Mouse (Mus musculus): ENCODE data around the gene Ankrd9.

The Ankrd9 gene

DNA sequence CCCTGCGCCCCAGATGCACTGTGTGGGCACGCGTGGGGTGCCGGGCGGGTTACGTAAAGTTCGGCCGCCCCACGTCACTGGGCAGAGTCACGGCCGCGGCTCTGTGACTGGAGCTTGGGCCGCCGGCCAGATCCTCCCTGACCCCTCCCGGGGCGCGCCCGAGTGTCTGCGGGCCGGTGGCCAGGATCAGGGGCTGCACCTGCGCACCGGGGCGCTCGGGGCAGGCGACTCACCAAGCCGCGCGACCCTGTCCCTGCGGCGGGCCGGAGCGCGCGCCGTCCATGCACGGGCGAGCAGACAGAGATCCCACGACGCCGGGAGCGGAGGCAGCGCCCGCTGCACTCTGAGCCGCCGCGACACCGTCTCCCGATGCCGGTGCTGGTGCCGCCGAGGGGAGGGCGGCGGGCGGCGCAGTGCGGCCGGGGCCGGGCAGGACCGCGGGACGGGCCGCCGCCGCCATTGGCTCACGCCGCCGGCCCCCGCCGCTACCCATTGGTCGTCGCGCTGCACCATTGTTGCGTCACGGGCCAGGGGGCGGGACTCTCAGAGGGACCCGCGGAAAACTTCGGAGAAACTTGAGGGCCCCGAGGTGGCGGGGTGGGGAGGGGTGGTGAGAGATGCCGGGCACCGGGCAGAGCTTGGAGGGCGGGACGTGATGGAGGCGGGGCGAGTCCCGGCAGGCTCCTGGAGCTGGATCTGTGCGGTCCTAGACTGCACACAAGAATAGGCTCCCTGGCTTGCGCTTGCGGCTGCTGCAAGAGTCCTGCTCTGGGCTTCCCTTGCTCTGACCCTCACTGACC is at the start of gene Ankrd9:
TSS of gene Ankrd9 (minus strand) at position 434 of the 800 bp plus-strand sequence.
- peak; percentile 94 for DNase-seq (ENCODE audit: low spot score)

DNA sequence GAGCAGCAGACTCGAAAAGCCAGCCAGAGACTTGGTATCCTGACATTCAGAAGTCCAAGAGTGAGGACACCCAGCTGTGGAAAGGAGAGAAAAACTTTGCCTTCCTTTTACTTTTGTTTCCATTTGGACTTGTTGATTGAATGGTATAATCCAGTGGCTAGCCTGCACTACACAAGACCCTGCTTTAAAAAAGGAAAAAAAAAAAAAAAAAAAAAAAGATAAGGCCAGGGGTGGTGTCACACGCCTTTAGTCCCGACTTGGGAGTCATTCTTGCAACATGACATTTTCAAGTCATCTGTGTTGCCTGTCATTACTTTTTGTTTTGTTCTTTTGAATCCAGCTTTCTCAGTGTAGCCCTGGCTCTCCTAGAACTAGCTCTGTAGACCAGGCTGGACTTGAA is 42.7 kb upstream of the Ankrd9 start:
- no peak for DNase-seq (ENCODE audit: low spot score)

DNA sequence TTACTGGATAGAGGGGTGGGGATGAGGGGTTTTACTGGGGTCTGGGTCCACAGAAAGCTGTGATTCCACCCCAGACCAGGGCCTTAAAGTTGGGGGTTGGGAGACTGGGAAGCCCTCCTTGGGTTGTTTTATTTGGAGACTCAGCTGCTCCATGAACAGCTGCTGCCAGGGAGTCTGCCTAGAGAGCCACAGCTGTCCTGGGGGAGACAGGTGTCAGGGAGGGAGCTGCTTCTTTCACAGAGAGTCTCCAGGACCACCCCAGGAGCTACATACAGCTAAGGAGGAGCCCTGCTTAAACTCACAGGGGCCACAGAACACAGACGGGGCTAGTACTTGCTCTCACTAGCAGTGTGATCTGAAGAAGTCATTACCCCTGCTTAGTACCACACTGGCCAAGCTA is 42.3 kb upstream of the Ankrd9 start:
- DNase-seq (ENCODE audit: low spot score): no peak

DNA sequence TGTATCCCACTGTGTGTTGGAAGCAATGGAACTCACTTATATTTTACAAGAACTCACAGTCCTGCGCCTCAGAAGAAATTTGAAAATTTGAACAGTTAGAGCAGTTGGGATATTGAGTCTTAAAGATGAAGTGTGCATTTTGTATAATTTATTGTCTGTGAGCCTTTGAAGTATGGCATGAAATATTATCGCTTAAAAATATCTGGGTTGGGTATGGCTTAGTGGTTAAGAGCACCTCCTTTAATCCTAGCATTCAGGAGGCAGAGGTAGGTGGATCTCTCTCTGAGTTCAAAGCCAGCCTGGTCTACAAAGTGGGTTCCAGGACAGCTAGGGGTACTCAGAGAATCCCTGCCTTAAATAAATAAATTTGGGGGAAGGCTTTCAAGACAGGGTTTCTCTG is 40.2 kb upstream of the Ankrd9 start:
- DNase-seq (ENCODE audit: low spot score): no peak

DNA sequence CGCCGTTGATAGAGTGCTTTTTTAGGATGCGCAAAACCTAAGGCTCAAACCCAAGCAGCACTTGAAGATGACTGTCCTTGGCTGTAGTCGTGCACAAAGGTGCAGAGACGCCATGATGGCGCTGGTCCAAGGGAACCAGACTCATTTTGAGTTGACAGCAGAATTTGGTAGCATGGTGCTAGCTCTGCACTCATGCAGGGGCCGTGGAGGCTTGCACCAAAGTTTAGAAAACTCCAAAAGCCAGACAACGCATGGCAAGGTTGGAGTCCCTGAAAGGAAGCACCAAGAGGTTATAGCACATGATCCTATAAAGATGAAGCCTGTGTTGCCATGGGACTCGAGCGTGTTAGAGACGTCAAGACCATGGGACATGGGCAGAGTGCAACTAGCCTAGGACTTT is 39.2 kb upstream of the Ankrd9 start:
- no peak for DNase-seq (ENCODE audit: low spot score)

DNA sequence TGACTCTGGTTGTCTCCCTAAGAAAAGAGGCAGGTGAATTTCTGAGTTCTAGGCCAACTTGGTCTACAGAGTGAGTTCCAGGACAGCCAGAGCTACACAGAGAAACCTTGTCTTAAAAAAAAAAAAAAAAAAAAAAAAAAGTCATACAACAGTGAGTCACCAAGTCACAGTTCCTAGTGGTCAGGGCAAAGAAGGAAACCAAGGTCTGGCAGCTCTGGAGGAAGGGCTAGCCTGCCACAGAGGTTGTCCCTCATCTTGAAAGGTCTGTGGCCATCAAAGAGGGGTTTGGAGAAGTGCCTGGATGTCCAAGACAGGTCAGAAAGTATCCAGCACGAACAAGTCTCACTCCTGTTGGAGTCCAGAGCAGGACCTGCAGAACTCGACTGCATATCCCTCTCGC is 38.0 kb upstream of the Ankrd9 start:
- DNase-seq (ENCODE audit: low spot score): no peak

DNA sequence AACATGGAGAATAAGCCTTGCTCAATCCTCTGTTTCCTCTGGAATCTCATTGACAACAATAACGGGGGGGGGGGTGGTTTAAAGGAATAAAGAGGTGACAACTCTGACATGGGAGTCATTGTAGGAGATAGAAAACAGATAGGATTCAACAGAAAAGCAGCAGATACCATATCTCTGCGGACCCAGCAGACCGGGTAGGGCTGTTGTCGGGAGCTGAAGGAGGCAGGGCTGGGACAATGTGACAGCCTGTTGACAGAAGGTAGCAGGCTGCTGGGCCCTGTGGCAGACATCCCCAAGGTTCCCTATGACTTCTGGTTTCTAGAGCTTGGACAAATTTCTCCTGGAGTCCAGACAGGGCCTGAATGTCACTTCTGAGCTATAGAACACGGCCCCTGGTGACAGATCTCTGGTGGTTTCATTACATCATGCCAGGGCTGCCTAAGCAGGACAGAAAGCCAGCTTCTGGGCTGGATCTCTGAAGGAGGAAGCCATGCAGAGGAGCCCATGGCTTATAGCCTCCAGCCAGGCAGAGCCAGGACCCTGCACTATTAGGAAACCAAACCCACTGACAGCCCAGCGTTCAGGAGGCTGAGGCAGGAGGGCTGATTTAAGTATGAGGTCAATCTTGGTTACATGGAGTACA is 30.9 kb upstream of the Ankrd9 start:
- DNase-seq (ENCODE audit: low spot score): peak; percentile 42

DNA sequence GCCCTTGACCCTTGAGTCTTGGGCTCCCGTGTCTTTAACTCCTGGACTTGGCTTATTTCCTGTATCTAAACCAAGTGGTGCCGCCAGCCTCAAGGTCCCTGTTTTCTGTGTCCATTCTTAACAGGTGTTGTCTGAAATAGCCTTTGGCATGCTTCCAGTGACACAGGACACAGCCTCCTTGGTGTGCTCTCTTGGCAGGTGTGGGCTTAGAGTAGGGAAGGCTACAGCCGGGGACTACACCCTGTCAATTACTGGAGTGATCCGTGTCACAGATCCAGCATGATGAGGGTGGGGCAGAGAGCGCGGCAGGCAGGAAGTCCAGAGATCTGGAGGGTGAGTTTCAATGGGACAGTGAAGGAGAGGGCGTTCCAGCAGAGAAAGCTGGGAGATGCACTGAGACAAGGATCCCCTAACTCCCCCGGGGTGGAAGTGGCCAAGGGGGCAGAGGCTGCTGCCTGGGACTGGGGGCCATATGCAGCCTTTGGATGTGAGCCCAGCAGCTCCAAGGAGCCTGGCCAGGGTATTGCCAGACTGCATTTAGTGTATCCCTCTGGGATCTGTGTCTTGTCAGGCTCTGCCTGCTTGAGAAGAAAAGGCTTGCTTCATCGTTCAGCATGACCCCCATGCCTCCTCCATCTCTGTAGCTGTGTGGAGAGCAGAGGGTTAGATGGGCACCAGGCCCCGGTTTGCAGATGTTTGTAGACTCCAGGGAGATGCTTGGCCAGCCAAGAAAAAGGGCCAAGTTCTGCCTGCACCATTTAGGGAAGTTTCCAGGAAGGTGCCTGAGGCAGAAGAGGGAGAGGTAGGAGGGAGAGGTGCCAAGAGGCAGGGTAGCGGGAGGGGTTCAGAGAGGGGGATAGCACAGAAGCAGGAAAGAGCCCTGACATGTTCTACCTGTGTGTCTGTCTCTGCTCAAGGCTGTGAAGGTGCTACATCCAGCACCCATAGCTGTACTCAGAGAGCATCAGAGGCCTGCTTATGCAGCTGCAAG is 30.0 kb upstream of the Ankrd9 start:
- peak; percentile 84 for DNase-seq (ENCODE audit: low spot score)

DNA sequence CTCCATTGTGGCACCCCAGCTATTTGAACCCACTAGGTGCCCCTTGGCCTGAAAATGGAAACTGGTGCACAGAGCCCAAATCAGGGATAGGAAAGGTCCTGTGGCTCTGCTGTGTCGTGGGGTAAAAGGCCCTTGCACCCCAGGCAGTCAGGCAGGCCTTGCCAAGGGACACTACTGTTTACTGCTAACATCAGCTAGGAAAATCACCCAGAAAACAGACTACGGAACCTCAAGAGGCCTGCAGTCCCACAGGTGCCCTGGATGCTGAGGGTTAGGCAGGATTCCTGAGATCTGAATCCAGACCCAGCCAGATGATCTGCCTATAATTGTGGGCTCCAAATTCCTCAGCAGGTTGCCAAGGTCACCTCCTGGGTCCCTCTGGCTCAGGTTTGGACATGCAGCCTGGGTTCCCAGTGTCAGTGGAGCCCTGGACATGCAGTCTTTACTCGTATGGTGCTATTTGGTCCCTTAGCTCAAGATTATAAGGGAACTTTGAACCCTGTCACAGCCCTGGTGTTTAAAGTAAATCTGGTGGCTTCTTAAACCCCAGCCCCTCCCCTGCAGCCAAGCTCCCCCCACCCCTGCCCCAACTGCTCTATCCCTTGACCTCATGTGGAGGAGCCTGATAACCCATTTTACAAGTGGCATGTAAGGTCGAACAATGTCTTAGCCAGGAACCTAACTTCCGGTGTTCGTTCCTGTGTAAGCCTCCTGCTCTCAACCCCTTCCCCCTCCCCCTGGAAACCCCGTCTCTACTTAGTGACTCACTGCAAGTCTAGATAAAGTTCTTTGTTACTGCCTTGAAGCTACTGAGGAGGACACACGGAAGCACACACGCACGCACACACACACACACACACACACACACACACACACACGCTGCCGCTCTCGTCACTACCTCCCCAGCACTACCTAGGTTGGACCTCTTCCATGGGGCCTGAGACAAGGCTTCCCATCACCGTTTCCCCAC is 28.6 kb upstream of the Ankrd9 start:
- DNase-seq (ENCODE audit: low spot score): peak; percentile 66

DNA sequence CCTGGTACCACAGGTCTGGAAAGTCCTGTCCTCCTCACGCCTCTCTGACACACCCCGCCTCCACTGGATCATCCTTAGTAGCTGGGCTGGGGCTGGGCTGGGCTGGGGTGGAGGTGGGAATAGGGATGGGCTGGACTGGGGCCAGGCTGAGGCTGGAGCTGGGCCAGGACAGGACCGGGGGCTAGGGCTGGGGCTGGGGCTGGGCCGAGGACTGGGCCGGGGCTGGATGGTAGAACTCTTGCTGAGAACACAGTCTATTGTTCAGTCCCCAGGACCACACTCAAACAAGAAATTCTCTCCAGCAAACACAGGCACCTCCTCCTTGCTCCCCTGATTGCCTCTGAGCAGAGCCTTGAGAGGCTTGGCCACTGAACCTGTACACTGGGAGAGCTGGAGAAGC is 27.5 kb upstream of the Ankrd9 start:
- no peak for DNase-seq (ENCODE audit: low spot score)

DNA sequence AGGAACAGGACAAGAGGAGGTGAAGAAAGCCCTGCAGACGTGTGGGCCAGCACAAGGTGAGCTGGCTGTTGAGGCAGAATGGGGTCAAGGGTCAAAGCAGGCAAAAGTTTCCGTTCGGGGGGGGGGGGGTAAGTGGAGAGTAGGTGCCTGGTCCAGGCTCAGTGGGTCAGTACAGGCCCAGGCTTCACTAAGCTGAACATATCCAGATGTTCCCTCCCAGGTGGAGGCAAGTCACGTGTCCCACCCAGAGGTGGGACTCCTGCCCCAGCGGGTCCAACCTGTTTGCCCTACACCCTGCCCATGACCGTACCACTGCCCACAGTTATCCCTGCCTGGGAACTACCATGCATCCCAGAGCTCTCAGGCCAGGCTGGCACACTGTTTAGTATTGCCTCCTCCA is 27.0 kb upstream of the Ankrd9 start:
- DNase-seq (ENCODE audit: low spot score): no peak

DNA sequence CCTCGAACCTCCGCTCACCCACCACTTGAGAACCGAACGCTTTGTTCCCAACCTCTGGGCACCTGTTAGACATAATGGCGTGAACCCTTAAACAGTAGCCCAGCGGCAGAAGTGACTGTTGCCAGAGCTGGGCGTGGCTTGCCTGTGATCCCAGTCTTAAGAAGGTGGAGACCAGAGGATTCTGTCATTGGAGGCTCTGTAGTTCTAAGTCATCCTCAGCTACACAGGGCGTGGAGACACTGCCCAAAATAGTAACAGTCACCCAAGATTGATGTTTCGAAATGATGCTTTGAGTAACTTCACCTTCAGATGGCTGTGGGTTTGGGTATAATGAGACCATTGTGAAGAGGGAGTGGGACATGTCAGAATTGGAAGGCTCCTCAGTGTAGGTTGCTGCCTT is 25.3 kb upstream of the Ankrd9 start:
- no peak for DNase-seq (ENCODE audit: low spot score)

DNA sequence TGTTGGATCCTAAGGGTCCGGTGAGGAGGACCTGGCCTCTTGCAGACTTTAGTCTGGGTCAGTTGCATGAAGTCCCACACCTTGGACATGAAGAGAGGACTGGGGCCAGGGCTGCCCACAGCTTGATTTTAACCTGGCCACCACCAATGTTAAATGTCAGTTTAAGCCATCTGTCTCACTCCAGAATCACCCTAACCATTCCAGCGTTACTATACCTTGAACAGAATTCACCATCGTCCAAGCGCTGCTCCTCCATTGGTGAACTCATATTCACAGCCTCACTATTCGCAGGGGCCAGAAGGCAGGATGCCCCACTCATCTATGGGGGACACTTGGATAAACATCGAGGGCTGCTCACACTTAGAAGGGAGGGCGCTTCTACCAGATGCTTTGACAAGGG is 22.1 kb upstream of the Ankrd9 start:
- DNase-seq (ENCODE audit: low spot score): no peak

DNA sequence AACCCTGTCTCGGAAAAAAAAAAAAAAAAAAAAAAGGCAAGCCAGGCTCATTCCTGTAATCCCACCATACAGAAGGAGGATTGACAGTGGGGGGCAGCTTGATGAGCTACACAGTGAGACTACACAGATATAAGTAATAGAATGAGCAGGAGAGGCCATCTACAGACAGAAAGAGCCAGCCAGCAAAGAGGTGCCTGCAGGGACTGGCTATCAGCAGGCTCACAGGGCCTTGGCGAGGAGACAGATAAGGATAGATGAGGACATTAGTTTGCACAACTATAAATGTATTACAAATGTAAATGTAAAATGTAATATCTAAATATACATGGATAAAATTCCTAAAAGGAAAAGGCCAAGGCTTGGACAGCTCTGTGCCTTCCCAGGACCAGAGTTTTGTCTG is 21.0 kb upstream of the Ankrd9 start:
- DNase-seq (ENCODE audit: low spot score): no peak

DNA sequence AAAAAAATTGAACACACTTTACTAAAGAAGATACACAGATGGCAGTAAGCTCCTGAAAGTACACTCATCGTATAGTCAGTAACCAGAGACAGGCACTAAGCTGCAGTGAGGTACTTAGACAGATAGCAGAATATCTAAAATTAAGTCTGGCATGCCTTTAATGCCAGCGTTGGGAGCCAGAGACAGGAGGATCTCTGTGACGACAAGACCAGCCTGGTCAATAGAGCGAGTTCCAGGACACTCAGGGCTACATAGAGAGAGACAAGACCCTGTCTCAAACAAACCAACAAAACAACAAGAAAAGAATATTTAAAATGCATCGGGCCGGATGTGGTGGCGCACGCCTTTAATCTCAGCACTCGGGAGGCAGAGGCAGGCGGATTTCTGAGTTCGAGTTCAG is 19.3 kb upstream of the Ankrd9 start:
- DNase-seq (ENCODE audit: low spot score): no peak

DNA sequence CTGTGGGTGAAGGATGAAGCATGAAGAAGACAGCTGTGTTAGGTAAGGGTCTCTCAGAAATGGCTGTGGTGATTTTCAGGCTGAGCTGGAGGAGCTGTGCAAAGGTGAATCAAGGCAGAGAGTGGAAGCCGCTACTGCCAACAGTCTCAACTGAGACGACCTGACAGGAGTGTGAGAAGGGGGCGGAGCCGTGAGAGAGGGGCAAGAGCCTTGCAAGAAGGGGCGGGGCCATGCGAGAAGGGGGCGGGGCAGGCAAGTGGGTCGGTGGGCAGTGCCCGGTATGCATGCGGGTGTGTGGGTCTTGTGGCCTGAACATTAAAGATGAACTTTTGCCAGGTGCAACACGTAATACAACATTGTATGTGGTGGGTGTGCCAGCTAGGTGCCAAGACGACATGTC is 15.8 kb upstream of the Ankrd9 start:
- DNase-seq (ENCODE audit: low spot score): no peak

DNA sequence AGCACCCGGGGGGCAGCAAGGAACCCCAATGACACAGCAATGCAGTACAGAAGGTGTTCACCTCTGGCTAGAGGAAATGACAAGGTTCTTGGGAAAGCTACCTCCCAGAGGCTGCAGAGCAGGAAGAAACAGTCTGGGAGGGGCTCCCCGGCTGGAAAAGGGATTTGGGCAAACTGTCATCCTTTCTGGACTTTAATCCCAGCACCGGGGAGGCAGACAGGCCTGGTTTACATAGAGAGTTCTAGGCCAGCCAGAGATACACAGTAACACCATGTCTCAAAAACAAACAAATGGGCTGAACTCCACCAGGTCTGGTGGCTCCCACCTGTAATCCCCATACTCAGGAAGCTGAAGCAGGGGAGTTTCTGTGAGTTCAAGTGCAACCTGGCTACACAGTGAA is 14.4 kb upstream of the Ankrd9 start:
- DNase-seq (ENCODE audit: low spot score): no peak

DNA sequence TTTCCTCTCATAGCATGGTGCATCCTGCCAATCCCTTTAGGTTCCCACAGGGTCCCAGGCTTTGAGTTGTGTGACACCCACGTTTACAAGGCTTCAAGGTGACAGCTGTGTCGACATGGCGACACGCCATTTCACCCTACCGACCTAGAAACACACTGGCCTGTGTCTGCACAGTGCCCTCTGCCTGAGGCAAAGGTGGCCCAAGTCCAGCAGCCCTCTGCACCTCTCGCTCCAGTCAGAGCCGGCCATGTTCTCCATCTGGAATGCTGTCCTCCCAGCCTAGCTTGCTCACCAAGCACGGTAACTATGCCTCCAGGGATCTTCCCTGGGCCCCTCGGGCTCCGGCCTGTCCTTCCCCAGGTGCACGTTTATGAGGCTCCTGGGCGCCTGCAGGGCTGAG is 13.9 kb upstream of the Ankrd9 start:
- DNase-seq (ENCODE audit: low spot score): no peak

DNA sequence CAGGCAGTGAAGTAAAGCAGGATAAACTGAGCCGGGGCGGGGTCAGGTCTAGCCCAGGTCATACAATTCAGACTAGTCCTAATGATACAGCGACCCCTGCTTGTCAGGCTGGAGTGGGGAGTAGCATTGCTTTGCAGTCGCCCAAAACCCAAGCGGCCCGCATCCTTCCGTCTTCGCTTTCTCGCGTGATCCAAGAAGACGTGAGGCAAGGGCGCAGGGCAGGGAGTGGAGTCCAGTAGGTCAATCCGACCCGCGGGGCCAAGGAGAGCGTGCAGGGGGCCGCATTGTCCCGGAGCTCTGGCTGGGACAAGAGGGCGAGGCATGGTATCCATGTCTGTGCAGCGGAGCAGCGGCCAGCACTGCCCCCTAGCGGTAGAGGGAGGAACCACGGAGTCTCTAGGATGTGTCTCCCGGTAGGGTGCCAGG is 13.3 kb upstream of the Ankrd9 start:
- DNase-seq (ENCODE audit: low spot score): peak; percentile 89

DNA sequence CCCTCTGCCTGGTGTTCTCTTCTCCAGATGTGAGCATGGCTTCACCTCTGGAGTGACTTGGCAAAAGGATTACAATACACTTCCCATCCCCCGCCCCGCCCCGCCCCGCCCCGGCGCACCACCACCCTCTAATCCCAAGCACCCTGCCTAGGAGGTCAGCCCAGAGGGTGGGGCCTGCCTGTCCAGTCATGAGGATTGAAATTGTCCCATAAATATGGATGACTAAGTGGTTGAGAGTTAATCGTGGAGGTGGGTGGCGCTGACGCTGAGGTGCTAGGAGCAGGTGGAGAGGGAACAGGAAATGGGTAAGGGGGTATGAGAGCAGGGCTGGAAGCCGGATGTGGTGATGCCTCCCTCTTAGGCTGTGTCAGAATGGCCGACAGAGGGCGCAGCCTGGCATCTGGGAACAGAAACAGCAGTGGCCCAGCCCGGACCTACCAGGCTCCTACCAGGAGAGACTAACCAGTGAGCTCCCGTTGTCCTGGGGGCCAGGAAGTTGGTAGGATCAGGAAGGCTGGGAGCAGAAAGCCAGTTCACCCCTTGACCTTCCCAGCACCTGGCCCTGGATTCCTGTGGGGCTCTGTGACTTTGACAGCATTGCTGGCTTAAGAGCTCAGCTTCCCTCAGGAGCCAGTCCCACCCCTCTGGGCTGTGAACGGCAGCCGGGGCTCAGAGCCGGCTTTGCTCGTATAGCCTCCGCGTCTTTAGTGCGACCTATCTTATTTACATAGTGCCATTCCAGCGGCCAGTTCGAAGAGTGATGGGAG is 12.7 kb upstream of the Ankrd9 start:
- peak; percentile 88 for DNase-seq (ENCODE audit: low spot score)

DNA sequence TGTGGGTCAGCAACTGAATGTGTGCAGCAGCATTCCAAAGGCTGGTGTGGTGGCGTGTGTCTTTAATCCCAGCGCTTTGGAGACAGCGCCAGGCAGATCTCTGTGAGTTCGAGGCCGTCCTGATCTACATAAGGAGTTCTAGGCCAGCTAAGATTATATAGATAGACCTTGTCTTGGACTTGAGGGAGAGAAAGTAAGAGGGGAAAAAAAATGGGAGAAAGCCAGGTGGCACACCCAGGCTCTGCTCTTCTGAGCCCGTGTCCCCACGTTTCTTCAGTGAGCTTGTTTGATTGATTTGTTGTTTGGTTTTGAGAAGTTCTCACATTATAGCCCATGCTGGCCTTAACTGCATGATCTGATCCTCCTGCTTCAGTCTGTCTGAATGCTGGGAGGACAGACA is 11.7 kb upstream of the Ankrd9 start:
- no peak for DNase-seq (ENCODE audit: low spot score)

Data from MN1 (cell line).